Comparison of ENCODE assay signal across 8 mouse cellular contexts in the genomic region with DNA sequence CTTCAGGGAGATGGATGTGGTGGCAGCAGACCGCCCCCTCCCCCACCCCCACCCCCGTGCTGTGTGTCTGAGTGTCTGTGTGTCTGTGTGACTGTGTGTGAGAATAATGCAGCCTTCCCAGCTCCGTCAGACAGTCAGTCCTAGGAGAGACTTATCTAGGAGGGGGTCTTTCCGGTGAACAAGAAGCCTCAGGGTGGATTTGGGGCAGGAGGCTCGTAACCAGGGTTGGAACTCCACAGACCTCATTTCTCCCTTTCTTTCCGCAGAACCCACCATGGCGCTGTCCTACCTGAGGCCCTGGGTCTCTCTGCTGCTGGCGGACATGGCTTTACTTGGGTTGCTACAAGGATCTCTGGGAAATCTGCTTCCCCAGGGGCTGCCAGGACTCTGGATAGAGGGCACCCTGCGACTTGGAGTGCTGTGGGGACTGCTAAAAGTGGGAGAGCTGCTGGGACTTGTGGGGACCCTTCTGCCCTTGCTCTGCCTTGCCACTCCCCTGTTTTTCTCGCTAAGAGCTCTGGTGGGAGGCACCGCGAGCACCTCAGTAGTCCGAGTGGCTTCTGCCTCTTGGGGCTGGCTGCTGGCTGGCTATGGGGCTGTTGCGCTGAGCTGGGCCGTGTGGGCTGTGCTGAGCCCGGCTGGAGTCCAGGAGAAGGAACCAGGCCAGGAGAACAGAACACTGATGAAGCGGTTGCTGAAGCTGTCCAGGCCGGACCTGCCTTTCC. TPM values are rescaled to one million over a fixed set of nuclear protein-coding genes. Genes with fewer than 3 reads are reported as not detected.
DNase-seq lines count a peak whose midpoint lies in the region; ATAC-seq and TF ChIP-seq lines count a peak whose summit lies in the region.

No protein-coding gene starts in this region.

- H3K79me2 ChIP-seq in liver, adult 2 months (ENCODE audit: control insufficient read depth, insufficient read depth, low read length), result no peaks in the 10 kb centered on the region

- no peaks in the 10 kb centered on the region for H3K9me3 ChIP-seq in embryonic facial prominence, embryonic 15.5 days (replicated peaks)
- H3K9me3 ChIP-seq in heart, embryonic 16.5 days (replicated peaks; ENCODE audit: control insufficient read depth, low read length), result peaks cover 6% of the 10 kb centered on the region
- H3K9me3 ChIP-seq in neural tube, embryonic 12.5 days, result peaks cover 3% of the 10 kb centered on the region; the same call in 1 of the 2 replicates

- peak overlapping the region; percentile 62 for H3K4me3 ChIP-seq in embryonic facial prominence, embryonic 15.5 days (replicated peaks)
- peak overlapping the region; percentile 92 for H3K4me3 ChIP-seq in heart, embryonic 16.5 days (ENCODE audit: low read length)
- H3K4me3 ChIP-seq in liver, adult 2 months (ENCODE audit: insufficient read depth, low read depth, low read length), result peak overlapping the region; percentile 95
- peak overlapping the region; percentile 59 for H3K4me3 ChIP-seq in neural tube, embryonic 12.5 days

- H3K4me2 ChIP-seq in embryonic facial prominence, embryonic 15.5 days (replicated peaks), result peak overlapping the region; percentile 79
- H3K4me2 ChIP-seq in heart, embryonic 16.5 days (ENCODE audit: low read depth, low read length), result peak overlapping the region; percentile 97
- H3K4me2 ChIP-seq in neural tube, embryonic 12.5 days (replicated peaks), result peak overlapping the region; percentile 95

- H3K4me1 ChIP-seq in embryonic facial prominence, embryonic 15.5 days, result peaks cover 8% of the 10 kb centered on the region
- peaks cover 11% of the 10 kb centered on the region; the same call in 1 of the 2 replicates for H3K4me1 ChIP-seq in heart, embryonic 16.5 days (ENCODE audit: control insufficient read depth, insufficient read depth, low read length)
- H3K4me1 ChIP-seq in liver, adult 2 months (ENCODE audit: control insufficient read depth, insufficient read depth, low read length), result peaks cover 6% of the 10 kb centered on the region; the same call in 1 of the 2 replicates
- peaks cover 10% of the 10 kb centered on the region; the same call in 1 of the 2 replicates for H3K4me1 ChIP-seq in neural tube, embryonic 12.5 days

- TF ChIP-seq CTCF in liver, adult 2 months (IDR thresholded peaks at IDR 0.05; ENCODE audit: low read depth, low read length), result no peak

- TF ChIP-seq POLR2A in liver, adult 2 months (IDR thresholded peaks at IDR 0.05; ENCODE audit: extremely low read depth, insufficient read depth, low read length), result no peak

- H3K9ac ChIP-seq in embryonic facial prominence, embryonic 15.5 days, result peak overlapping the region; percentile 35; the same call in 1 of the 2 replicates
- peak overlapping the region; percentile 87 for H3K9ac ChIP-seq in heart, embryonic 16.5 days (ENCODE audit: low read length)
- peak overlapping the region; percentile 90 for H3K9ac ChIP-seq in liver, adult 2 months (ENCODE audit: low read depth, low read length)
- H3K9ac ChIP-seq in neural tube, embryonic 12.5 days, result peak overlapping the region; percentile 58

- peaks cover 45% of the 10 kb centered on the region for H3K27me3 ChIP-seq in embryonic facial prominence, embryonic 15.5 days
- H3K27me3 ChIP-seq in heart, embryonic 16.5 days (ENCODE audit: control insufficient read depth, insufficient read depth, low read length), result peaks cover 6% of the 10 kb centered on the region
- H3K27me3 ChIP-seq in liver, adult 2 months (ENCODE audit: control insufficient read depth, insufficient read depth, low read length), result no peaks in the 10 kb centered on the region
- peaks cover 39% of the 10 kb centered on the region for H3K27me3 ChIP-seq in neural tube, embryonic 12.5 days (replicated peaks)

- peak; percentile 24 for DNase-seq in 3T3-L1 (ENCODE audit: low read depth, low spot score)
- DNase-seq in B cell, adult 2 months, result peak; percentile 34 to 36
- DNase-seq in liver, adult 2 months (ENCODE audit: extremely low read depth, low read depth, low spot score), result no peak
- no peak for DNase-seq in yolk sac, embryonic 10.5 days (ENCODE audit: low spot score)

- ATAC-seq in embryonic facial prominence, embryonic 15.5 days (ENCODE audit: insufficient number of reproducible peaks, low FRiP score, low TSS enrichment, low read depth), result no peak
- ATAC-seq in heart, embryonic 16.5 days (replicated peaks; ENCODE audit: extremely low read depth, insufficient read depth, low FRiP score), result peak; percentile 21; the same call in 1 of the 2 replicates
- ATAC-seq in neural tube, embryonic 12.5 days (ENCODE audit: low FRiP score, low read depth), result peak; percentile 21; the same call in 1 of the 2 replicates
- no peak for ATAC-seq in inflammation-experienced regulatory T-cells, adult 6 months

- no peaks in the 10 kb centered on the region for H3K36me3 ChIP-seq in embryonic facial prominence, embryonic 15.5 days
- 0 out of 2 replicates have a peak, but pooled peaks cover 4% of the 10 kb centered on the region for H3K36me3 ChIP-seq in heart, embryonic 16.5 days (ENCODE audit: control insufficient read depth, insufficient read depth)
- H3K36me3 ChIP-seq in liver, adult 2 months (ENCODE audit: control insufficient read depth, insufficient read depth, low read length), result peaks cover 2% of the 10 kb centered on the region; the same call in 1 of the 2 replicates
- no peaks in the 10 kb centered on the region for H3K36me3 ChIP-seq in neural tube, embryonic 12.5 days

- 11% methylated on average over 18 of the region's 18 CpGs for WGBS in embryonic facial prominence, embryonic 15.5 days
- WGBS in heart, embryonic 16.5 days, result 8% methylated on average over 18 of the region's 18 CpGs
- 48% methylated on average over 18 of the region's 18 CpGs for WGBS in liver, adult 2 months
- WGBS in neural tube, embryonic 12.5 days, result 10% methylated on average over 18 of the region's 18 CpGs

- no peak overlapping the region for H3K27ac ChIP-seq in embryonic facial prominence, embryonic 15.5 days (replicated peaks)
- peak overlapping the region; percentile 61 for H3K27ac ChIP-seq in heart, embryonic 16.5 days (ENCODE audit: low read length)
- peak overlapping the region; percentile 29 for H3K27ac ChIP-seq in liver, adult 2 months (replicated peaks; ENCODE audit: insufficient read depth, low read depth, low read length)
- no peak overlapping the region for H3K27ac ChIP-seq in neural tube, embryonic 12.5 days

RNA-seq across cellular contexts. Expression of gene Tap2, which starts 1.9 kb away (rescaled TPM):
- 6.4 and 7.5 TPM in 2 replicates for polyA plus RNA-seq in embryonic facial prominence, embryonic 15.5 days (2015; fragmentation: Nextera tagmentation; extraction: Ambion mirVana)
- polyA plus RNA-seq in heart, embryonic 16.5 days (2015; fragmentation: Nextera tagmentation; extraction: Ambion mirVana), result 10.9 and 21.4 TPM in 2 replicates
- 14.4 and 15.2 TPM in 2 replicates for total RNA-seq in liver, adult 2 months (2014; rRNA removed)
- 18.4 and 24.6 TPM in 2 replicates for polyA plus RNA-seq in liver, adult 2 months (2012; rRNA removed)
- 0.89 and 1.7 TPM in 2 replicates for polyA plus RNA-seq in neural tube, embryonic 12.5 days (2016; fragmentation: Nextera tagmentation; extraction: Ambion mirVana)
- 100 to 1,000 TPM in 2 of 3 experiments, 10 to 100 TPM in 1; 94.0 to 181 (median 103) TPM for polyA plus RNA-seq in inflammation-experienced regulatory T-cells, adult 6 months (2017; shearing (Covaris generic))

RNA-seq across cellular contexts. Expression of gene Psmb8, which starts 7.7 kb away (rescaled TPM):
- polyA plus RNA-seq in embryonic facial prominence, embryonic 15.5 days (2015; fragmentation: Nextera tagmentation; extraction: Ambion mirVana), result 10.0 and 11.2 TPM in 2 replicates
- 31.8 and 87.6 TPM in 2 replicates for polyA plus RNA-seq in heart, embryonic 16.5 days (2015; fragmentation: Nextera tagmentation; extraction: Ambion mirVana)
- total RNA-seq in liver, adult 2 months (2014; rRNA removed), result 66.9 and 101 TPM in 2 replicates
- polyA plus RNA-seq in liver, adult 2 months (2012; rRNA removed), result 56.7 and 80.3 TPM in 2 replicates
- 2.3 and 2.4 TPM in 2 replicates for polyA plus RNA-seq in neural tube, embryonic 12.5 days (2016; fragmentation: Nextera tagmentation; extraction: Ambion mirVana)
- polyA plus RNA-seq in inflammation-experienced regulatory T-cells, adult 6 months (2017; shearing (Covaris generic)), result 1,000 to 10,000 TPM in 2 of 3 experiments, 100 to 1,000 TPM in 1; 835 to 1,025 (median 1,010) TPM

RNA-seq across cellular contexts. Expression of gene Psmb9, which starts 17.6 kb away (rescaled TPM):
- polyA plus RNA-seq in embryonic facial prominence, embryonic 15.5 days (2015; fragmentation: Nextera tagmentation; extraction: Ambion mirVana), result 3.3 and 4.4 TPM in 2 replicates
- 15.0 and 32.2 TPM in 2 replicates for polyA plus RNA-seq in heart, embryonic 16.5 days (2015; fragmentation: Nextera tagmentation; extraction: Ambion mirVana)
- total RNA-seq in liver, adult 2 months (2014; rRNA removed), result 23.3 and 38.1 TPM in 2 replicates
- polyA plus RNA-seq in liver, adult 2 months (2012; rRNA removed), result 38.0 and 41.5 TPM in 2 replicates
- polyA plus RNA-seq in neural tube, embryonic 12.5 days (2016; fragmentation: Nextera tagmentation; extraction: Ambion mirVana), result 0.57 and 1.0 TPM in 2 replicates
- 100 to 1,000 TPM; 330 to 403 (median 338) TPM for polyA plus RNA-seq in inflammation-experienced regulatory T-cells, adult 6 months (2017; shearing (Covaris generic))

RNA-seq across cellular contexts. Expression of gene Tap1, which starts 17.8 kb away (rescaled TPM):
- polyA plus RNA-seq in embryonic facial prominence, embryonic 15.5 days (2015; fragmentation: Nextera tagmentation; extraction: Ambion mirVana), result 10.7 and 11.9 TPM in 2 replicates
- 5.7 and 11.1 TPM in 2 replicates for polyA plus RNA-seq in heart, embryonic 16.5 days (2015; fragmentation: Nextera tagmentation; extraction: Ambion mirVana)
- total RNA-seq in liver, adult 2 months (2014; rRNA removed), result 15.1 and 17.3 TPM in 2 replicates
- 18.8 and 23.5 TPM in 2 replicates for polyA plus RNA-seq in liver, adult 2 months (2012; rRNA removed)
- polyA plus RNA-seq in neural tube, embryonic 12.5 days (2016; fragmentation: Nextera tagmentation; extraction: Ambion mirVana), result 1.3 and 1.9 TPM in 2 replicates
- polyA plus RNA-seq in inflammation-experienced regulatory T-cells, adult 6 months (2017; shearing (Covaris generic)), result 100 to 1,000 TPM; 174 to 216 (median 189) TPM

RNA-seq across cellular contexts. Expression of gene H2-Ob, which starts 33.5 kb away (rescaled TPM):
- polyA plus RNA-seq in embryonic facial prominence, embryonic 15.5 days (2015; fragmentation: Nextera tagmentation; extraction: Ambion mirVana), result 0.17 and 0.43 TPM in 2 replicates
- 0.17 and 0.24 TPM in 2 replicates for polyA plus RNA-seq in heart, embryonic 16.5 days (2015; fragmentation: Nextera tagmentation; extraction: Ambion mirVana)
- 1.5 and 1.6 TPM in 2 replicates for total RNA-seq in liver, adult 2 months (2014; rRNA removed)
- 0.96 and 2.9 TPM in 2 replicates for polyA plus RNA-seq in liver, adult 2 months (2012; rRNA removed)
- not detected in 2 replicates for polyA plus RNA-seq in neural tube, embryonic 12.5 days (2016; fragmentation: Nextera tagmentation; extraction: Ambion mirVana)
- polyA plus RNA-seq in inflammation-experienced regulatory T-cells, adult 6 months (2017; shearing (Covaris generic)), result 10 to 100 TPM in 2 of 3 experiments, 1 to 10 TPM in 1; 8.4 to 87.4 (median 63.4) TPM

Comparison
In these comparisons a context has a peak if more than half of its experiments do, and no peak if none do; other contexts are left out.
1. DNase-seq: peak in 3T3-L1 (single experiment) and B cell, adult 2 months (2 of 2); none in liver, adult 2 months (single experiment) and yolk sac, embryonic 10.5 days (single experiment).
2. ATAC-seq: peak in heart, embryonic 16.5 days (single experiment) and neural tube, embryonic 12.5 days (single experiment); none in embryonic facial prominence, embryonic 15.5 days (single experiment) and inflammation-experienced regulatory T-cells, adult 6 months (single experiment).
3. H3K27ac ChIP-seq: peak in heart, embryonic 16.5 days (single experiment) and liver, adult 2 months (single experiment); none in embryonic facial prominence, embryonic 15.5 days (single experiment) and neural tube, embryonic 12.5 days (single experiment).
4. H3K9ac ChIP-seq: peak in every context shown above with its lines; median percentile 90 in liver, adult 2 months; 87 in heart, embryonic 16.5 days; 58 in neural tube, embryonic 12.5 days; 35 in embryonic facial prominence, embryonic 15.5 days.
5. Peak in every context shown above with its lines, with median percentiles within 50 percentile points of each other: H3K4me2 ChIP-seq and H3K4me3 ChIP-seq.